Mouse (Mus musculus) right cerebral cortex, adult 2 months (tissue): Measurements from ENCODE around the gene Slc39a7.
"Not testable (repeated sequence)": the region's sequence is repeated elsewhere in the genome, so short reads cannot be mapped to it uniquely, and the experiment has no call there.

Source experiments
- DNase-seq, 2 experiments: peaks; one replicate each; pipeline ENCODE4 v3.0.0; 2021 to 2022; ENCODE audit warnings: low spot score in 2 of 2

Gene Slc39a7

DNA sequence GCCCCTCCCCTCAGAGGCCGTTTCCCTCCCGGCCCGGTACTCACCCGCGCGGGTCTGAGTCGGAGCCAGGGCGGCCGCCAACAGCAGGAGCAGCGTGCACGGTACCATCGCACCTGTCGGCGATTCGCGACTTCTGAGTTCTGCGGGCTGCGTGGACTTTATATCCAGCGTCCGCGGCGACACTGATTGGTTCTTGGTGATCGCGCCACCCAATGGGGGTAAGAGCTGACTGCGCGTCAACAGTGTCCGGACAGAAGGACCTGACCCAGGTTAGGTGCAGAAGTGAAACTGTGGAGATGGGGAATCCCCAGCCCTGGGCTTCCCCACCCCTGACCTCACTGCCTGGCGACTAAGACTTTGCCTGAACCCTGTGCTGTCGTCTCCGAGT is 31.3 kb downstream of the Slc39a7 start, which contains the start of gene H2-K1:
Gene H2-K1, minus strand, starts transcription at position 198 of the 388 bp plus-strand sequence.
- DNase-seq: peak; percentile 57 to 76

GRCm38 (mm10) chr17:33999341-34000149 is 31.9 kb downstream of the Slc39a7 start:
- DNase-seq: no peak

GRCm38 (mm10) chr17:33998697-33999096 is 32.8 kb downstream of the Slc39a7 start:
- DNase-seq: not testable (repeated sequence)

DNA sequence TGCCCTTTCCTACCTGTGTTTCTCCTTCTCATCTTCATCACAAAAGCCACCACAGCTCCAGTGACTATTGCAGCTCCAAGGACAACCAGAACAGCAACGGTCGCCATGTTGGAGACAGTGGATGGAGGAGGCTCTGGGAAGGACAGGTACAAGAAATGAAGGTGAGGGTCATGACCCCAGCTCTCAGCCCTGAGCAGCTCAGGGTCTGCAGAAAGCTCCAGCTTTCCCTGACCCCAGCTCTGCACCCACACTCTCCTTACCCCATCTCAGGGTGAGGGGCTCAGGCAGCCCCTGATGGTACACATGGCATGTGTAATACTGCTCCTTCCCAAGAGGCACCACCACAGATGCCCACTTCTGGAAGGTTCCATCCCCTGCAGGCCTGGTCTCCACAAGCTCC is 34.5 kb downstream of the Slc39a7 start:
- not testable (repeated sequence) for DNase-seq

DNA sequence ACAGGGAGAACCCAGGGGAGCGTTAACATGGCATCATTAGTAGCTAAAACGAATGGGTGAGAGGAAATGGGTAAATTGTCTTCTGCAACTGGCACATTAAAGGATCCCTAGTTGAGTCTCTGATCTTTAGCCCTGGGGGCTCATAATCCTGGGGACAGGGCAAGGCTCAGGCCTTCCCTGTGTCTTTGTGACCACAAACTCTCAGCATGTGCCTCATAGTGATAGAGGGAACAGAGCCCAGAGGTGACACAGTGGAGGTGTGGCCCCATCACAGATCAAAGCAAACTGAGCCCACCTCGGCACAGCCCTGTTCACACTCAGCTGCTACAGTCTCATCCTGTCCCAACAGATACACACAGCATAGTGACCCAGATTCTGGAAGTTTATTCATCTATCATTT is 35.8 kb downstream of the Slc39a7 start:
- DNase-seq: no peak

DNA sequence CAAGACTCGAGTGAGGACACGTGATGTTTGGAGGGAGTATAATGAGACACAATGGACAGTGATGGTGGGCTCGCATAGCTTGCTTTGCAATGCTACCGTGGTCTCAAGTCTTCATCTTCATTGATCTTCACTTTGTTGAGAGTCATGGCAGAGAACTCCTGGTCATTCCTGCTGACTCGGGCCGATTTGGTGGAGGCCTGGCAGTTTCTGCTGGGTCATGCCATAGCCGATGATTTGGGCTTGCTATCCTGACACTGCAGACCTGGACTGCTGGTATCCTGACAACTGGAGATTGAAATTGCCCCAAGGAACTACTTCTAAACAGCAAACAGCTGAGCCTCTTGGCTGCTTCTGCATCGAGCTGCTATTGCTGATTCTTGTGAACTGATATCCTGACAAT is 36.5 kb downstream of the Slc39a7 start:
- no peak for DNase-seq

GRCm38 (mm10) chr17:33991788-33992664 is 39.5 kb downstream of the Slc39a7 start:
- peak; percentile 14 to 34 for DNase-seq

DNA sequence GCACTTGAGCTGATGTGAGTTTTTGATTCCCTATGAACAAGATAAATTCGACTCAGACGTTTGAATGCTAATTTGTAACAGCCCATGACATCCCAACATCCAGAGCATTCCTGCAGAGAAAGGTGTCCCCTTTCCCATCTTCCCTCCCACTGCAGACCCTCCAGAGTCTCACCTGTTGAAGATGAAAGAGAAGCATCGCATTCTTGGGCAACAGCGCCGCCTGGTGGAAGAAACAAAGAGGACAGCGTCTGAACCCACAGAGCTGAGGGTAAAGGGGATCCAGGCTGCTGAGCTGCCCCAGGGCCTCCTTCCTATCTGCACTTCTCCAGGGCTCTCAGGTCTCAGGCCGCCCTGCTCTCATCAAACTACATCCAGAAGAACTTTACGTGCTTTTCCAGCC is 49.3 kb downstream of the Slc39a7 start:
- DNase-seq: peak; percentile 44 to 55

DNA sequence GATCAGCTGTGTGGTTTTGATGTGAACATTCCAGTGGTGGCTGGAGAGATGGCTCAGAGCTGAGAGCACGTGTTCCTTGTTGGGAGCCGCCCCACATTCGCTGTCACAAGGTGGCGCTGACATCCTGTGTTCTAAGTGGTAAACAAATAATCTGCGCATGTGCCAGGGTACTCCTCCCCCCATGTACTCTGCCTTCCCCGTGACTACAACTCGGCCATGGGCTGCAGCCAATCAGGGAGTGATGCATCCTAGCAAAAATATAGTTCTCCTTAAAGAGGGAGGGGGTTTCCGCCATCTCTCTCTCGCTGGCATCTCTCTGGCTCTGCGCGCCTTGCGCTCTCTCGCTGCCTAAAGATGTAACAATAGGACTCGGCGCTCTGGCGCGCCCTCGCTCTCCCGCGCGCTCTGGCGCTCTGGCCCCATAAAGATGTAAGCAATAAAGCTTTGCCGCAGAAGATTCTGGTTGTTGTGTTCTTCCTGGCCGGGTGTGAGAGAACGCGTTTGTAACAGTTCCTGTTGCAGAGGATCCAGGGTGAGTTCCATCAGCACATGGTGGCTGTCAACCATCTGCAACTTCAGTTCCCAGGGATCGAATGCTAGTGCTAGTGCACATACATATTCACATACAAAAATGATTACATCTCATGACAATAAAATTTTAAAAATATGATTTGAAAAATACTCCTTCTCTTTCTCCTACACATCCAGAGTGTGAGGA is 50.1 kb downstream of the Slc39a7 start:
- DNase-seq: peak; percentile 85 to 93

GRCm38 (mm10) chr17:33980181-33981035 is 51.1 kb downstream of the Slc39a7 start:
- DNase-seq: no peak

- DNase-seq: no peak
These were observed 51.9 kb downstream of the Slc39a7 start for GRCm38 (mm10) chr17:33979512-33980050.

DNA sequence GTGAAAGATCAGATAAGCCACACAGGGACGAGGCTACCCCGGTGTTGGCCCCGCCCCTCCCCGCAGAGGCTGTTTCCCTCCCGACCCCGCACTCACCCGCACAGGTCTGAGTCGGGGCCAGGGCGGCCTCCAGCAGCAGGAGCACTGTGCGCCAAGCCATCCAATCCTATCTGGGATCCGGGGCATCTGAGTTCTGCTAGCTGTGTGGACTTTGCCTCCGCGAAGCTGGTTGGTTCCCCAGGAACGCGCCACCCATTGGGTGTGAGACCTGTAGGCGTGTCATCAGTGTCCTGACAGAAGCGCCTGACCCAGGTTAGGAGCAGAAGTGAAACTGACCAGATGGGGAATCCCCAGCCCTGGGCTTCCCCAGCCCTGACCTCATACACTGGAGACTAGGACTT is 52.9 kb downstream of the Slc39a7 start:
- DNase-seq: peak in 1 of 2 experiments; percentile 32
